Mouse (Mus musculus) MEL (cell line): ENCODE data around the gene Hspb11.

Experiments used
- BHLHE40 ChIP-seq: IDR thresholded peaks from 2 replicates; pipeline ENCODE4 v1.6.1; 2012; ENCODE audit warnings: low read depth, mild to moderate bottlenecking, inconsistent platforms, low read length, improper control_type of control experiment, borderline replicate concordance
- POLR2A ChIP-seq, 2 experiments: IDR thresholded peaks; 2 replicates each; pipeline ENCODE4 v1.6.1; 2011 to 2012; ENCODE audit warnings: low read length in 2 of 2, mild to moderate bottlenecking in 2 of 2, control low read depth in 1 of 2, improper control_type of control experiment in 1 of 2, low read depth in 1 of 2, moderate library complexity in 1 of 2; ENCODE audit not compliant: control insufficient read depth in 1 of 2, insufficient read depth in 1 of 2, poor library complexity in 1 of 2

- TF ChIP-seq BHLHE40, result no peak
- TF ChIP-seq POLR2A (IDR thresholded peaks at IDR 0.05; ENCODE audit: control insufficient read depth in 1 of 2, insufficient read depth in 1 of 2, low read depth in 1 of 2, low read length in 2 of 2, poor library complexity in 1 of 2), result no peak
Observed at GRCm38 (mm10) chr4:107213279-107214011, 39.9 kb upstream of the Hspb11 start.
